Mouse (Mus musculus) urinary bladder, postnatal 4 days (tissue): ENCODE measurements around the gene Pik3r5.
A peak's percentile ranks its signal among the peaks of the same experiment; 100 is the strongest.

Experiments used
- DNase-seq, 2 experiments: peaks; one replicate each; pipeline ENCODE4 v3.0.0; 2021 to 2022; ENCODE audit warnings: low spot score in 2 of 2

Pik3r5 gene

GRCm38 (mm10) chr11:68485206-68485942, 53.5 kb downstream of the Pik3r5 start:
- no peak for DNase-seq

GRCm38 (mm10) chr11:68486093-68486492, 54.2 kb downstream of the Pik3r5 start:
- no peak for DNase-seq

GRCm38 (mm10) chr11:68487720-68488119, 55.8 kb downstream of the Pik3r5 start:
- DNase-seq, result no peak

DNA sequence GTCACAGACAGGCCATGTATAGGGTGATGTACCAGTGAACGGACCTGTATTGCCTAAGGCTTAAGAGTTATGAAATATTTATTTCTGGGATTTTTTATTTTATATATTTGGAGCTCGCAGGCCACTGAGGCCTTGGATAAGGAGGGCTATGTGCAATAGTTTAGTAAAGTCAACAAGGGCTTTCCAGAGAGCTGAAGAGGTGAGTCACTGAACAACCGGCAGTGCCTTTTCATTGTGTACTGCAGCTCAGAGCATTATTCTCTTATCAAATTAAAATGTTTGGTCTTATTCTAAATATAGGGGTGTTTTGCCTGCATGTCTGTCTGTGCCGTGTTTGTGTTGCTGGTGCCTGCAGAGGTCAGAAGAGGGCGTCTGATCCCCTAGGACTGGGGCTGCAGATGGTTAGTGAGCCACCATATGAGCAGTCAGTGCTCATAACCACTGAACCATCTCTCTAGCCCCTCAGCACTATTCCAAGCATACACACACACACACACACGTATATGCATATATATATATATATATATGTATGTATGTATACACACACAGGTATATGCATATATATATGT, 56.4 kb downstream of the Pik3r5 start:
- DNase-seq, result no peak

DNA sequence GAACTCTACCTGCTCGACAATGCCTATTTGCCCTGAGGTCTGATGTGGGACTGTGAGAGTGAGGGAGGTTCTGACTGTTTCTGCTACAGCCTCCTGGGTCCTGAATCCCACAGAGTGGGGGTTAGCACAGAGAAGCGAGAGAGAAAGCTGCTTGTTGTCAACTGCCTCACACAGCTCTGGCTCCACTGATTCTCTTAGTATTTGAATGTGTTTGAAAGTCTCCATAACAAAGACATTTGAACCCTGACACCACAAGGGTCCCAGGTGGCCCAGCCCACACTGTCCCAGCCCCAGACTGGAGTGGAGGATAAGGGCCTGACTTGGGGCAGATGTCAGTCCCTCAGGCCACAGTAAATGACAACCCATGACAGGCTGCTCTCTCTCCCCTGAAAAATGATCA, 57.3 kb downstream of the Pik3r5 start:
- no peak for DNase-seq

GRCm38 (mm10) chr11:68492592-68492991, 60.7 kb downstream of the Pik3r5 start:
- peak in 1 of 2 experiments; percentile 59 for DNase-seq

DNA sequence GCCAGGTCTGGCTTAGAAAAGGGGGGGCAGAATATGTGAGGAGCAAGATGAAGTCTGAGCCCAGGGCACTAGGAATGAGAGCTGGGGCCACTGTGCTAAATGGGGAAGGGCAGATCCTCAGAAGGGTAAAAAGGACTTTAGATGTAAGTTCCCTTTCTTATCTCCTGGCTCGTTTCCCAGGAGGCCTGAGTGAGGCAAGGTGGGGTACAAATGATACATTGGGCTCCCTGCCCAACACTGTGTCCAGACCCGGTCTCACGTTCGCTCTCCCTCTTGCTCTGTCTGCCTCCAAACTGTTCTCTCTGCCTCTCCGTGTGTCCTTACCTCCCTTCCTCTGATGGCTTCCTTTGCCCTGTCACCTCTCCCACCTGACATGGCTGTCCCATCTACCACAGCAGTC, 61.8 kb downstream of the Pik3r5 start:
- no peak for DNase-seq

GRCm38 (mm10) chr11:68497081-68497480, 65.2 kb downstream of the Pik3r5 start:
- no peak for DNase-seq

- DNase-seq, result no peak
Observed at GRCm38 (mm10) chr11:68498517-68498916, 66.6 kb downstream of the Pik3r5 start.

- no peak for DNase-seq
Observed at GRCm38 (mm10) chr11:68498999-68499699, 67.2 kb downstream of the Pik3r5 start.

DNA sequence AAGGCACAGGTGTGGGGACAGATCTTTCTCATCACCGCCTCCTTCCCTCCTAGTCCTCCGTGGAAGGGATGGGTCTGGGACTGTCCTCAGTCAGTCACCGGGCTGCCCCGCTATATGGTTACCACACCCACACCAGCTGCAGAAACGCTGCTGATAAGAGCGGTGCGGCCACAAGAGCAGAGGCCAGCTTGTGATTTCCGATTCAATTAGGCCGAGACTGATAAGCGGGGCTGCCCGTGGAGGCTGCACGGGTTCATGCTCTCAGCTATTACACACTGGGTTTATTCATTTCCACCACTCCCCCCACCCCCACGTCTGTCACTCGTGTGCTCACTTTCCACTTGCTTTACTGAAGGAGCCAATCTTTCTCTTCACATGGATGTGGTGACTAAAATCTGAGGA, 69.0 kb downstream of the Pik3r5 start:
- no peak for DNase-seq

DNA sequence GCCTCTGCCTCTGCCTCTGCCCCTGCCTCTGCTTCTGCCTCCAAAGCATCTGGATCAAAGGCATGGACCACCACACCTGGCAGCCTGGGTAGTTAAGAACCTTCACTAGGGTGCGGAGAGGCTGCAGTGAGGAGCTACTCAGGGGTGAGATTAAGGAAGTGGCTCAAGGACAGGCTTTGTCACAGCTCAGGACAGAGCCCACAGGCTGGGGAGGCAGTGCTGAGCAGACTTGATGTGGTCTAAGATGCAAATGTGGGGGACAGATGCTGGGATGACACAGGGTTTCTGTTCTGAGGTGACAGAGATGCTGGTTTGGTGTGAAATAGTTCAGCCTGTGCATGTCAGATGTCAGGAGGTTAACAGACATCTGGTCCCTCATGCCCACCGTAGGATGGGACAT, 70.5 kb downstream of the Pik3r5 start:
- DNase-seq, result no peak

DNA sequence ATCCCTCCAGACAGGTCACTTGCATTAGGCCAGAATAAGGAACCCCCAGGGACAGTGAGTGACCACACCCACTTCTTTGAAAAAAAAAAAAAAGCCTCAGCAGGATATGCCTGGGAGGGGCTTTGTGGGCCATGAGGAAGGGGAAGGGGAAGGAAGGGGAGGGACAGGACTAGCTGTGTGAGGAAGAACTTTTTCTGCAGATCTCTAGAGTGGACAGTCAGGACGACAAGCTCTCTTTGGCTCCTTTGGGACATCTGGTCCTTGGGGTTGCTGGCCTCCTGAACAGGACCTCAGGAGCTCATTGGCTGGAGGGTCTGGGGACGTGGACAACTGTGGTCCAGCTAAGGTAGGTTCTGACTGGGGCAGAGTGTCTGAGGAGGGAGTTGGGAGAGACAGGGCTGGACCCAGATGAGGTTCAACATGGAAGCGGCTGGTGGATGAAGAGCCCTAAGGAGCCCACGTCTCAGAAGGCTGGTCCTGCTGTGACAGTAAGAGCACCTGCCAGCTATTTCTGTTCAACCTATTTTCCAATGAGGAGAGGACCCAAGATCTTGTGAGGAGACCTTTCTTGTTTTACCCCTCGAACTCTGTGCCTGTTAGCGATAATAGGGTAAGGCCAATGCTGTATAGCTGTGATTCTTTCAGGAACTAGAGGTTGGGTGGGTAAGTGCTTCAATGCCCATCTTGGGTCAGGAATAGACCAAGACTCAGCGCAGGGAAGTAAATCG, 71.1 kb downstream of the Pik3r5 start, which contains the start of gene Pik3r6:
Pik3r6 (plus strand) TSS at position 118 of the 728 bp plus-strand sequence.
- peak in 1 of 2 experiments; percentile 53 for DNase-seq

GRCm38 (mm10) chr11:68504913-68505312, 73.0 kb downstream of the Pik3r5 start:
- DNase-seq, result no peak

DNA sequence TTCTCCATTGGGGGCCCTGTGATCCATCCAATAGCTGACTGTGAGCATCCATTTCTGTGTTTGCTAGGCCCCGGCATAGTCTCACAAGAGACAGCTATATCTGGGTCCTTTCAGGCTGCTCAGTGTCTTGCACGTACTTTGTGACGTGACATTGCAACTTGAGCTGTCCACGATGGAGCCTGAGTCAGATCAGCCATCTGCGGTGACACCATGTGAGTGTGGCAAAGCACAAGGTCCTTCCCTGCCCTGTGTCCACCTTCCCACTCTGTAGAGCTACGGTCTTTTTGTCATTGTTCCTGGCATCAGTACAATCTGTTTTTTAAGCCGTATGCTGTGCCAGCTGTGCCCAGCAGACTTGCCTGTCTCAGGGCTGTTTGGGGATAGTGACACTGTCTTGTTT, 75.3 kb downstream of the Pik3r5 start:
- DNase-seq, result peak in 1 of 2 experiments; percentile 10

GRCm38 (mm10) chr11:68508619-68509018, 76.7 kb downstream of the Pik3r5 start:
- DNase-seq, result peak in 1 of 2 experiments; percentile 3

GRCm38 (mm10) chr11:68509194-68509593, 77.3 kb downstream of the Pik3r5 start:
- DNase-seq, result no peak

- peak in 1 of 2 experiments; percentile 10 for DNase-seq
Observed at GRCm38 (mm10) chr11:68513969-68514368, 82.0 kb downstream of the Pik3r5 start.

- DNase-seq, result no peak
Observed at GRCm38 (mm10) chr11:68519362-68519761, 87.4 kb downstream of the Pik3r5 start.

GRCm38 (mm10) chr11:68519815-68520214, 87.9 kb downstream of the Pik3r5 start:
- DNase-seq, result no peak

DNA sequence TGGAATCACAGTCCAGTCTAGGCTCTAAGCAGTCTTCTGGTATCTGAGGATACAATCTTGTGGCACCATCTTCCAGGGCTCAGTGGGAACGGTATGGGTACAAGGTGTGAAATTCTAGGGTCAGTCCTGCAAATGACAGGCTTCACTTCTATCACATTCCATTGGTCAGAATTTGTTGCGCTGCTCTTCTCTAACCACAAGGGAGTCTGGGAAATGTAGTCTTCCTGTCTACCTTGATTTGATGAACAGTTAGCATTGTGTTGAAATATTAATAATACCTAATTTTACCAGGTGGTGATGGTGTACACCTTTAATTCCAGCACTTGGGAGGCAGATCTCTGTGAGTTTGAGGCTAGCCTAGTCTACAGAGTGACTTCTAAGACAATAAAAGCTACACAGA, 88.5 kb downstream of the Pik3r5 start:
- DNase-seq, result no peak

DNA sequence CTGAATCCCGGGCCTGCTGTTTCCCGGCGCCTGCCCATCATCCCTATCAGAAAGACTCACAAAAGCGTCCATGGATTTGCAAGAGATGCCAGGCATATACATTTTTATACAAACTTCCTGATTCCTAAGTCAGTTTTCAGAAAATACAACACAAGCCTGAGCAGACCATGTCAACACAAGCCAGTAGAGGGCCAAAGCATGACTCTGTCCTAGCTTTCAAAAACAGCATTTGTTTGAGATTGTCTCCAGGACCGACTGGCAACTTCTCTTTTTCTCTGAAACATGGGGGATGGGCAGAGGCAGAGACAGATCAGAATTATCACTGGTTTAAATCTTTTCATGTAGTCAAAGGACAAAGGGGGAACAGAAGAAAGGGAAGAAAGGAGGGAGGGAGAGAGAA, 89.4 kb downstream of the Pik3r5 start:
- DNase-seq, result no peak
